Mouse (Mus musculus): Measurements from ENCODE around the gene Phyhd1.
A peak's percentile ranks its signal among the peaks of the same experiment; 100 is the strongest.

The Phyhd1 gene

GRCm38 (mm10) chr2:30256616-30257350, 9.2 kb upstream of the Phyhd1 start:
- DNase-seq (ENCODE audit: low read depth, low spot score): no peak

GRCm38 (mm10) chr2:30257699-30258460, 8.1 kb upstream of the Phyhd1 start:
- DNase-seq (ENCODE audit: low read depth, low spot score): no peak

GRCm38 (mm10) chr2:30258600-30258999, 7.4 kb upstream of the Phyhd1 start:
- no peak for DNase-seq (ENCODE audit: low read depth, low spot score)

DNA sequence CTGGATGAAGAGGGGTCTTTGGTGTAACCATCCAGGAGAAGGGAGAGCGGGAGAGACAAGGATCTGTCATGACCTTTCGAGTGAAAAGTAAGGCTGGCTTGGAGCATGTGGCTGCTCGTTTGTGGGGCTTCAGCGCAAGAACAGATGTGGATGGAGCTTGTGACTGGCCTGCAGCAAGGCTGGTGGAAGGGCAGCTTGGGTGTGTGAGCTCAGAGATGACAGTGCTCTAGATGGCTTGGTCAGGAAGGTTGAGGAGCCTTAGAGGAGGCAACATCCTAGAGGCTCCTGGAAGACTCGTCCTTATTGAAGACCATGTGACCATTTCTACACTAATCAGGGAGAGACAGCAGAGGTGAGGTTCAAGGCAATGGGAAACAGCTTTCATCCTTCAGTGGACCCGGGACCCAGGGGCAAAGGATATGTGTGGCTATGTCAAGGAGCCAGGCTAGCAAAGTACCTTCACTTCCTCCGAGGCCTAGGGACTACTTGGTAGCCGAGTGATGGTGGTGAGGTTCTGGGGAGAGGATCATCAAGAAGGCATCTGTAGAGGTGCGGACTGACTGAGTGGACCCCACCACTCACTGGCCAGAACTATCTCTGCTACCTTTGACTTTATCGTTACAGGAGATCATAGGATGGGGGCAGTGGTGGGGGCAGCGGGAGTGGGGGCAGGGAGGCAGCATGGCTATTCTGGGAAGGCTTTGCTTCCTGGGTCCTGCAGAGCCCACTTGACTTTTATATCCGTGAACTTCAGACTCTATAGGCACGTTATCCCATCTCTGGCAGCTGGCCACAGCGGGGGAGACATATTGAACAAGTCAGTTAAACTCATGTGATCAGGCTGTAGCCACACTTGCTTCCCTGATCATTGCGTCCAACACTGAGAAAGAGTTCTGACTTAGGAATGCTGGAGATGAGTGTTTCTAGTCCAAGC, 6.6 kb upstream of the Phyhd1 start:
- DNase-seq (ENCODE audit: low read depth, low spot score): no peak

DNA sequence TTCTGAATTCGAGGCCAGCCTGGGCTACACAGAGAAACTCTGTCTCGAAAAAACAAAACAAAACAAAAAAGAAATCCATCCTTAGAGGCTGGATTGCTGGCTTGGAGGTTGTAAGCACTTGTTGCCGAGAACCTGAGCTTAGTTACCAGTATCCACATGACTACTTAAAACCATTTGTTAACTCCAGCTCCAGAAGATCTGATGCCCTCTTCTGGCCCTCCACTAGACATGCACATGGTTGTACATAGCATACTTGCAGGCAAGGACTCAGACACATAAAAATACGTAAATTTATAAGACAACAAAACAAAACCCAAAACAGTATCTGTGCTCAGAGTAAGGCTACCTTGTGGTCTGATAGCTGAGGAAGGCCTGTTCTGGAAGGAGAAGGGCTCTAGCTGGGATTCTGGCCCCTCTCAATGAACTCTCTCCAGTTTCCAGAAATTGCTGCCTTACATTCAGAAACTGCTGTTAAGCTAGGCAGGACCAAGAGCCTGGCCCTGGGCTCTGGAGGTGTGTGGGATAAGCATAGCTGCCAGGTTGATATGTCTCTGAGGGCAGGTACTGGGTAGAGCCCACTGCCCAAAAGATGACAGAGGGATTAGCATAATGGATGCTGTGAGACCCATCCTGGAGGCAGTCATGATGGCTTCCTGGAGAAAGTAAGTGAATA, 4.8 kb upstream of the Phyhd1 start:
- DNase-seq (ENCODE audit: low read depth, low spot score): peak; percentile 43

DNA sequence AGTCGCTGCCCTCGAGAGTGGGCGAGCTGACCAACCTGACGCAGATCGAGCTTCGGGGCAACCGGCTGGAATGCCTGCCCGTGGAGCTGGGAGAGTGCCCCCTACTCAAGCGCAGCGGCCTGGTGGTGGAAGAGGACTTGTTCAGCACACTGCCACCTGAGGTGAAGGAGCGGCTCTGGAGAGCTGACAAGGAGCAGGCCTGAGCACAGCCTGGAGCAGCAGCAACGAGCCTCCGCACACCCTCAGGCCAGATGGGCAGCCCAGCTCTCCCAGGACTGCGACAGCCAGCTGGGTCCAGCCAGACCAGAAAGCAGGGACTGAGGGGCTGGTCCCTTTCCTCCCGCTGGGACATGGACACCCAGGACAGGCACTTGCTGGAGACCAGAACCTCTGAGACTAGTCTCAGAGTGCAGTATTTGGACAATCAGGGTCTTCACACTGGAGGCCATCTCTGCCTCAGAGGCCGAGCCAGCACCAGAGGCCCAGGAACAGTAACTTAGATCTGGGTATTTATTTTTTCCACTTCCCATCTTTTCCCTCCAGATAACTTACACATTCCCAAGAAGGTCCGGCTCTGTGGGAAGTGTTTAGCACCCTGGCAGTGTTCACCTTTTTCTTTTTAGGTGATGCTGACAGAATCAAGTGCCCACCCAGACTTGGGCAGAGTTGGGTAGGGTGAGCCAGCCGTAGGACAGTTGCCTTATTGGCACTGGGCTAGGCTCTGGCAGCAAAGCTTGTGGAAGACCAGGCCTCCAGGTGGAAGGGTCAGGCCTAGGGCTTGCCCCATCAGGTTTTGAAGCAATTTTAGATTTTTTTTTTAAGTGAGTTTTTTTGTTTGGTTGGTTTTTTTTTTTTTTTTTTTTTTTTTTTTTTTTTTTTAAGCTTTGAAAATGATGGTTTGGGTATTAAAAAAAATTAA, 3.8 kb upstream of the Phyhd1 start:
- DNase-seq (ENCODE audit: low read depth, low spot score): no peak

DNA sequence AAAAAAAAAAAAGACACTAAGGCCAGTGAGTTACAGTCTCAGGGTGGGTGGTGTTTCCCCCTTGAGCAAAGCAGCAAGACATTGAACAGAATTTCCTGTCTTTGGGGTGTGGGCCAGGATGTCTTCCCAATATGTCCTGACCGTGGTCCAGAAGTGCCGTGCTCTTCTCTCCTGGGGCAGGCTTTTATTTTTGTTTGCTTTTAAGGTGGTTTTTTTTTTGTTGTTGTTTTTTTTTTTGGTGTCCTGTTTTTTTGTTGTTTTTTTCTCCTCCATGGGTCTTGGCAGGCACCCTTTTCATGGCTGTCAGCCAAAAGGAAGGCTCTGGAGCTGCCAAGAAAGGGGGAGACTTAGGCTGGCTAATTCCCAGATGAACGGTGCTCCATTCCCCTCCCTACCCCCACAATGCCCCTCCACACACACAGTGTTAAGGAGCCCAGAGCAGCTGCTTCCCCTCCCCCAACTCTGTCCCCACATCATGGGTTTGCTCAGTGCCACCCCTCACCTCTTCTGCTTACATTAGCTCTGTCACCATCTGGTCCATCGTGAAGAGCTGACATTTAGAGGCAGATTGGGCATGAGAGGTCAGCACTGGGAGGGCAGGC, 3.1 kb upstream of the Phyhd1 start:
- no peak for DNase-seq (ENCODE audit: low read depth, low spot score)

GRCm38 (mm10) chr2:30263811-30264210, 2.2 kb upstream of the Phyhd1 start:
- DNase-seq (ENCODE audit: low read depth, low spot score): no peak

- no peak for DNase-seq (ENCODE audit: low read depth, low spot score)
These were observed 1.1 kb upstream of the Phyhd1 start for GRCm38 (mm10) chr2:30264671-30265519.

- no peak for DNase-seq (ENCODE audit: low read depth, low spot score)
These were observed 464 bp downstream of the Phyhd1 start for GRCm38 (mm10) chr2:30266392-30266941.

GRCm38 (mm10) chr2:30267466-30267865, 1.5 kb downstream of the Phyhd1 start:
- no peak for DNase-seq (ENCODE audit: low read depth, low spot score)

- no peak for DNase-seq (ENCODE audit: low read depth, low spot score)
These were observed 2.4 kb downstream of the Phyhd1 start for GRCm38 (mm10) chr2:30268371-30268770.

GRCm38 (mm10) chr2:30269241-30269990, 3.4 kb downstream of the Phyhd1 start:
- DNase-seq (ENCODE audit: low read depth, low spot score): no peak

- DNase-seq (ENCODE audit: low read depth, low spot score): peak; percentile 78
These were observed 4.1 kb downstream of the Phyhd1 start for GRCm38 (mm10) chr2:30270134-30270533.

DNA sequence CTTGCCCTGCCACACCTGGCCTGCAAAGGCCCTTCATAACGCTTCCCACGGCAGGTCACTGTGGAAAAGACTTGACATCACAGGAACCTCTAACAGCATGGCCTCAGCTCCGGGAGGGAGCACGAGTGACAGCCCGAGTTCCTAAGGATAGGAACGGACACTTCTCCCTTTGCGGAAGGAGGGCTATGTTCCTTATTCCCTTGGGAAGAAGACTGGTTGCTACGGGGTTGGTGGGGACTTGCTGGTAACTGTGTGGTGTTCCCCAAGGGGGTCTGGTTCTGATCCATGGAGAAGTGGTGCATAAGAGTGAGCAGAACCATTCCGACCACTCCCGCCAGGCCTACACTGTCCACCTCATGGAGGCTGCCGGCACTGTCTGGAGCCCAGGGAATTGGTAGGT, 14.7 kb downstream of the Phyhd1 start, which contains the start of gene Gm28038:
TSS of gene Gm28038 (plus strand) at position 301 of the 400 bp plus-strand sequence.
- no peak for DNase-seq (ENCODE audit: low read depth, low spot score)

- DNase-seq (ENCODE audit: low read depth, low spot score): no peak
These were observed 15.6 kb downstream of the Phyhd1 start for GRCm38 (mm10) chr2:30281651-30282050.

DNA sequence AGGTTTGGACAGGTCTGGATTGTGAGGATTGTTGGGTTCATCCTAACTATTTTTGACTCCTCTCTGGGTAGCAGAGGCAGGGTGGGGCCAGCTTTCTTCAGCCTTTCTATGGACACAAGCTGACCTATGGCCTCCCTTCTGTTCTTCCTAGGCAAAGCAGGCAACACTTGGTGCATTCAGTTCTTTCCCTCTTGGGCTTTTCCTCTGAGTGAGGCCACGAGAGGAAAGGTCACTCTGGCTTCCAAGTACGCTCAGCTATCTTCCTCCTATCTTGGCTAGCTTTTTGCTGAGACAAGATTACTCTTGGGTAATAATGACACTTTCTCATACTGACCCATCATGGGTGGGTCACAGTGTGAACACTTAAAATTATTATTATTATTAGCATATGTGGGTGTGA, 17.2 kb downstream of the Phyhd1 start:
- DNase-seq (ENCODE audit: low read depth, low spot score): no peak

DNA sequence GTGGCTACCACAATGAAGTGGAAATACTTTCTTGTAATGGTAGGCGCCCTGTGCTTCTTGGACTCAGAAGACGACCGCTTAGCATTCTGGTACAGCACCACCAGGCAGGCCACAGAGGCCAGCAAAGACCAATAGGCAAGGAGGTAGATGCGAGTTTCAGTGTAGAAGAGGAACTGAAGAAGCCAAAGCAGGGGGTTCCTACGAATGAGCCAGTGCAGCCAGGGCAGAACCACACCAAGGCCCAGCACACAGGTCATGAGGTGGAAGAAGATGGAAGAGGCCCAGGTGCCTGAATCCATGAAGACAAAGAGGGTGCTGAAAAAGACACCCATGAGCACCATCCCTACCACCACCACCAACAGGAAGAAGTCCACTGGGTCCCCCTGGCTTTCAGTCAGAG, 19.0 kb downstream of the Phyhd1 start:
- no peak for DNase-seq (ENCODE audit: low read depth, low spot score)
